Mouse (Mus musculus) frontal cortex, postnatal 14 days (tissue): ENCODE measurements at regions not wholly inside any gene's neighbourhood (a gene's known extent, or its start where the extent isn't known, plus 50 kb on each side); places are given as distances from the start of the nearest gene placed in this dataset.

Source experiments
- DNase-seq, 2 experiments: peaks; one replicate each; pipeline ENCODE4 v3.0.0; 2022; ENCODE audit warnings: low spot score in 2 of 2

DNA sequence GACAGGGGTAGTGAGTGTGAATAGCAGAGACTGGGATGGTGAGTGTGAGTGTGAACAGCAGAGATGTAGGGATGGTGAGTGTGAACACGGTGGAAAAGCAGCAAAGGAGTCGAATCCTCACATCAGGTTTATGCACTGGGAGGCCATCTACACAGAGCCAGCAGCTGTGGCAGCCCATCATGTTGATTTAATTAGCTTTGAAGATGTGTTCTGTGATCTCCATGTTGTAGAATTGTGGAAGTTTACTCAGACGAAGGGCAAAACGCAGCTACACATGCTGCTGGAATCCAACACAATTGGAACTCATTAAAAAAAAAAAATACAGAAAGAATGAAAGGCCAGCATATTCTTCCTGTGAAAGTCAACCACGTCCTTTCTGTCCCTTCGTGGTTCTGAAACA is 80.2 kb upstream of the Lrig3 start:
- no peak for DNase-seq

- DNase-seq: no peak
These were observed 73.8 kb upstream of the Lrig3 start for GRCm38 (mm10) chr10:125892122-125892521.

DNA sequence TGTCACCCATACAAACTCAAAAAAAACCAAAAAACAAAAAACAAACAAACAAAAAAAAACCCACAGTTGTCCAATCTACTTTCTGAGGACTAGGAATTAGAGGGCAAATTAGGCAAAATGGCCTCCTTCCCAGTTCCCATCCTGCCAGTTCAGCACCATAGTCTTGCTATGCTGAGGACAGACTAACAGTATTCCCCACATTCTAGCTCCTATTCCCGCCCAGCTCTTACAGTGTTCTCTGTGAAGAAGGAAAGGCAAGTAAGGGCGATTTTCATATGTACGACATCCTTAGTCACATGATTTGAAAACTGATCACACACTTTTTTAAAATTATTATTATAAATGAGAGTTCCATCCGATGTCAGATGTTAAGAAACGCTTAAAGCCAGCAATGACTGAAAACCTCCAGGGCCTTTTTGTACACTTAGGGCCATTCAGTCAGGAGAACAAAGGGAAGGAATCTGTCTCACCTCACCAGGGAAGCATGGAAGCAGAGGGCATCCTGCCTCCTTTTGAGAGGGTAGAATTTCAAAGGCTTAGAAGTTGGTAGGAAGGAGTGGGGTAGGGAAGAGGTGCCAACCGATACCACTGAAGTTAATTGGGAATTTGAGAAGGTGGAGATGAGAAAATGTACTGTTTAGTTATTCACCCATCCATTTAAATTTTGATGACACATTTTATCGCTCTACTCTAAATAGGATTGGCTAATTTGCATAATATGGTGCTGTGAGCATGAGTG is 70.1 kb upstream of the Lrig3 start:
- DNase-seq: no peak

- DNase-seq: no peak
These were observed 69.3 kb upstream of the Lrig3 start for GRCm38 (mm10) chr10:125896646-125897045.

DNA sequence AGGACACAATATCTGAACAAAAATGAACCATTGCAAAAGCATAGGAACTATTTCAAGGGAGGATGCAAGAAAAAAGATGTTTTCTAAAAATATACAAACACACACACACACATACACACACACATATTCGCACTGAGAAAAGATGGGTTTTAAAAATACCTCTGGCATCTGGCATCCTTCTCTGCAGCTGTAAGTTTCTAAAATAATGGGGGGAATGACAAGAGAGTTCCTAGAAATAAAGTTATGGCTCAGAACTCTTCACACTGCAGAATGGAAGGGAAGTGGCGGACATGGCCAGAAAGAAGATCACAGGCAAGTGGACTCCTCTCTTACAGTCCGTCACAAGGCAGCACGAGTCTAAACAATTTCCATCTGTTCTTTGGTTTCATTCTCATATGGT is 66.5 kb upstream of the Lrig3 start:
- DNase-seq: no peak

GRCm38 (mm10) chr10:125900562-125900961 is 65.4 kb upstream of the Lrig3 start:
- DNase-seq: no peak

- DNase-seq: no peak
These were observed 63.3 kb upstream of the Lrig3 start for GRCm38 (mm10) chr10:125902668-125903067.

DNA sequence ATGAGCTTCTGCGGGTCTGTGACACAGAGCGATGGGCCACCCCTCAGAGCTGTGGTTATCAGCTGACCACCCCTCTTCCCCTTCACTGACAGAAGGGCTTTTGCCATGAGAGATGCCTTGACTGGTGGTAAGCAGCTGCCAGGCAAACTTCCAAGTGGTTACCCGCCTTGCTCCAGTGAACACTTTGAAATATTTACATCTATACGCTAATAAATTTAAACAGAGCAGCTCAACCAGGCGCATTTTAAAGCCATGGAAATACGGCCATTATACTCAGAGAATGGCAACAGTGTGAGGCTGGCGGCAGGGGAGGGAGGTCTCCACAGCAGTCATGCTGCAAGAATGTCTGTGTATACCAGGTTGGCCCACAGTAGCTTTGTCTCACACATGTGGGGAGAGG is 53.8 kb upstream of the Lrig3 start:
- DNase-seq: no peak
